Mouse (Mus musculus): ENCODE results near the gene Npy4r. TPM values are rescaled to one million over a fixed set of nuclear protein-coding genes. Genes with fewer than 3 reads are reported as not detected.

The Npy4r gene
- total and polyA plus RNA-seq, 3 experiments = not detected

DNA sequence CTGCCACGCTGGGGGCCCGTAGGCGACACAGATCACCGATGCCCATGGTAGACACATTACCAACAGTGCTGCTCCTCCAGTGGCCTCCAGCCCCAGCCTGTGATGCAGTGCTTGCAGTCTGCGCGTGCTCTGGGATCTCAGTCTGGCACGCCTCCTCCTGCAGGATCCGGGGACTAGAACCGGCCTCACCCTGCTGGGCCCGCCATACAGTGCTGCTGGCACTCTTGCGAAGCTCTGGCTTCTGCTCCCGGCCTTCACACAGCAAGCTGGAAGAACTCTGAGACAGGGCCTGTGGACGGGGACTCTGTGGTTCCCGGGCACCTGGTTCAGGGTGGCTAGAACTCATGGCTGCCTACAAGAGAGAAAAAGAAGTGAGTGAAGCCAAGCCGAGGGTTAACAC is 43.2 kb upstream of the Npy4r start:
- Histone ChIP-seq H3K9me3 (replicated peaks; ENCODE audit: insufficient read depth, low read length) (no peaks in the 10 kb centered on the region), H3K27me3 (ENCODE audit: control insufficient read depth in 1 of 2, insufficient read depth in 2 of 2, low read length in 2 of 2) (no peaks in the 10 kb centered on the region; a peak in 1 of 4 replicates), H3K9ac (ENCODE audit: control insufficient read depth, low read depth, low read length, poor library complexity, severe bottlenecking) (no peak overlapping the region), H3K4me1 (ENCODE audit: control insufficient read depth in 1 of 2, insufficient read depth in 2 of 2, low read length in 2 of 2) (no peaks in the 10 kb centered on the region), H3K4me3 (ENCODE audit: control insufficient read depth in 1 of 2, insufficient read depth in 1 of 2, low read depth in 2 of 2, low read length in 2 of 2) (no peak overlapping the region), H3K36me3 (ENCODE audit: control insufficient read depth in 1 of 2, insufficient read depth in 2 of 2, low read length in 2 of 2) (no peaks in the 10 kb centered on the region), H3K27ac (ENCODE audit: control insufficient read depth, low read depth, low read length) (no peak overlapping the region), H3K79me2 (ENCODE audit: control insufficient read depth, insufficient read depth, low read length, poor library complexity) (no peaks in the 10 kb centered on the region)
- no peak for TF ChIP-seq MAFK (IDR thresholded peaks at IDR 0.05; ENCODE audit: borderline replicate concordance, low read depth, low read length)
- TF ChIP-seq MAZ (IDR thresholded peaks at IDR 0.05; ENCODE audit: low read depth, low read length) = no peak
- no peak for TF ChIP-seq ETS1 (IDR thresholded peaks at IDR 0.05; ENCODE audit: low read depth, low read length)
- TF ChIP-seq E2F4 (IDR thresholded peaks at IDR 0.05; ENCODE audit: borderline replicate concordance, low read depth, low read length) = no peak
- no peak for TF ChIP-seq JUND (IDR thresholded peaks at IDR 0.05; ENCODE audit: low read depth, low read length)
- TF ChIP-seq USF1 (IDR thresholded peaks at IDR 0.05; ENCODE audit: low read depth, low read length) = no peak
- no peak for TF ChIP-seq ZNF384 (IDR thresholded peaks at IDR 0.05; ENCODE audit: low read depth, low read length)
- TF ChIP-seq NRF1 (IDR thresholded peaks at IDR 0.05; ENCODE audit: insufficient read depth, low read depth, low read length, poor library complexity, severe bottlenecking) = no peak
- TF ChIP-seq EP300 (IDR thresholded peaks at IDR 0.05; ENCODE audit: low read depth in 1 of 2, low read length in 2 of 2) = no peak
- TF ChIP-seq POLR2AphosphoS2 (IDR thresholded peaks at IDR 0.05; ENCODE audit: low read length) = no peak
- no peak for TF ChIP-seq ZC3H11A (IDR thresholded peaks at IDR 0.05; ENCODE audit: low read depth, low read length)
- TF ChIP-seq RCOR1 (IDR thresholded peaks at IDR 0.05; ENCODE audit: low read depth, low read length) = no peak
- no peak for TF ChIP-seq POLR2AphosphoS5 (IDR thresholded peaks at IDR 0.05; ENCODE audit: borderline replicate concordance, low read depth, low read length)
- TF ChIP-seq ZKSCAN1 (IDR thresholded peaks at IDR 0.05; ENCODE audit: low read depth, low read length) = no peak
- no peak for TF ChIP-seq TAL1 (IDR thresholded peaks at IDR 0.05; ENCODE audit: low read length)
- TF ChIP-seq CHD1 (IDR thresholded peaks at IDR 0.05; ENCODE audit: low read depth, low read length) = no peak
- no peak for TF ChIP-seq USF2 (IDR thresholded peaks at IDR 0.05; ENCODE audit: borderline replicate concordance in 1 of 2, insufficient read depth in 1 of 2, low read depth in 1 of 2, low read length in 2 of 2)
- TF ChIP-seq SMC3 (IDR thresholded peaks at IDR 0.05; ENCODE audit: low read depth, low read length) = no peak
- TF ChIP-seq TCF12 (IDR thresholded peaks at IDR 0.05; ENCODE audit: low read depth, low read length) = no peak
- TF ChIP-seq MXI1 (IDR thresholded peaks at IDR 0.05; ENCODE audit: low read depth, low read length) = no peak
- no peak for DNase-seq (ENCODE audit: low read depth, low spot score)

DNA sequence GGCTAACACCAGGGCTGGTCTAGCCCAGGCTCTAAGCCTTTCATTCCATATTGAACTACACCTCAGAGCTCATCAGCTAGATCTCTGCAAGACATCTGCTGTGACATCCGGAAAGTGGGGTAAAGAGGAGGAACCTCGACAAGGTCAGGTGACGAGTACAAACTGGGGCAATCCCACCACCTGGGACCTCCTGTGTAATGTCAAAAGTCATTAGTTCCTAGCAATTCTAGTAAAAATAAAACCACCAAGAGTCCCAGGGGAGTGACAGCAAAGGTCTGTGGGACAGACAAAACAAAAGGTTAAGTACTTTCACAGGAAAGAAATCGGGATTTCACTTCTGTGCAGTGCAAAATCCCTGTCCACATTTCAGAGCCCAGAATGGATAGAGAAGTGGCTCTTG is 41.6 kb upstream of the Npy4r start:
- H3K27ac ChIP-seq (ENCODE audit: control insufficient read depth, low read depth, low read length) = no peak overlapping the region
- H3K4me3 ChIP-seq (ENCODE audit: control insufficient read depth in 1 of 2, insufficient read depth in 1 of 2, low read depth in 2 of 2, low read length in 2 of 2) = no peak overlapping the region
- H3K9ac ChIP-seq (ENCODE audit: control insufficient read depth, low read depth, low read length, poor library complexity, severe bottlenecking) = no peak overlapping the region
- no peaks in the 10 kb centered on the region; a peak in 1 of 4 replicates for H3K27me3 ChIP-seq (ENCODE audit: control insufficient read depth in 1 of 2, insufficient read depth in 2 of 2, low read length in 2 of 2)
- H3K9me3 ChIP-seq (replicated peaks; ENCODE audit: insufficient read depth, low read length) = no peaks in the 10 kb centered on the region
- H3K36me3 ChIP-seq (ENCODE audit: control insufficient read depth in 1 of 2, insufficient read depth in 2 of 2, low read length in 2 of 2) = no peaks in the 10 kb centered on the region
- H3K79me2 ChIP-seq (ENCODE audit: control insufficient read depth, insufficient read depth, low read length, poor library complexity) = no peaks in the 10 kb centered on the region
- peaks cover 0 to 6% of the 10 kb centered on the region in 2 experiments; a peak in 1 of 4 replicates for H3K4me1 ChIP-seq (ENCODE audit: control insufficient read depth in 1 of 2, insufficient read depth in 2 of 2, low read length in 2 of 2)
- DNase-seq (ENCODE audit: low read depth, low spot score) = no peak
- no peak for TF ChIP-seq GABPA (IDR thresholded peaks at IDR 0.05; ENCODE audit: low read depth, low read length)
- no peak for TF ChIP-seq MEF2A (IDR thresholded peaks at IDR 0.05; ENCODE audit: extremely low read depth, insufficient replicate concordance, low read depth, low read length, poor library complexity, severe bottlenecking)
- no peak for TF ChIP-seq CHD2 (IDR thresholded peaks at IDR 0.05; ENCODE audit: low read length)
- no peak for TF ChIP-seq KAT2A (conservative IDR thresholded peaks at IDR 0.05; ENCODE audit: low read depth, low read length)
